13 mouse cellular contexts compared by ENCODE assay signal in genomic region chr11:30182716-30183411, GRCm38 (mm10).
DNase-seq lines count a peak whose midpoint lies in the region; ATAC-seq and TF ChIP-seq lines count a peak whose summit lies in the region.
"Had no signal": no experiment of that assay in that cellular context is flagged by ENCODE, and none has a peak within 500 bp of the region (broad histone marks: within the 10 kb centered on the region; RNA-seq: fewer than 3 reads in every experiment).

No protein-coding gene starts in this region.

- no peak for DNase-seq in heart, postnatal 0 days (ENCODE audit: low spot score)
- DNase-seq in heart, adult 8-10 months (ENCODE audit: low spot score), result no peak
- peak; percentile 72 for DNase-seq in ES-CJ7 (ENCODE audit: low read depth, low spot score)
- no peak for DNase-seq in gastrocnemius, postnatal 25 days
- no peak for DNase-seq in left cerebral cortex, adult 18-20 months (ENCODE audit: low spot score in 2 of 2)
- DNase-seq in midbrain, postnatal 0 days (ENCODE audit: low spot score), result no peak
- DNase-seq: cerebellum, adult 11-12 months; kidney, postnatal 4 days; lung, postnatal 4 days had no signal

- no peak overlapping the region for H3K9ac ChIP-seq in heart, postnatal 0 days (replicated peaks; ENCODE audit: low read depth, low read length)
- no peak overlapping the region for H3K9ac ChIP-seq in intestine, postnatal 0 days (ENCODE audit: low read depth, low read length)
- no peak overlapping the region for H3K9ac ChIP-seq in stomach, embryonic 14.5 days (replicated peaks; ENCODE audit: low read depth, low read length)
- H3K9ac ChIP-seq in midbrain, postnatal 0 days (replicated peaks; ENCODE audit: low read length, poor library complexity, severe bottlenecking), result no peak overlapping the region
- H3K9ac ChIP-seq: heart, embryonic 15.5 days had no signal

- no peaks in the 10 kb centered on the region for H3K9me3 ChIP-seq in heart, postnatal 0 days (replicated peaks; ENCODE audit: control insufficient read depth, low read length)
- no peaks in the 10 kb centered on the region for H3K9me3 ChIP-seq in intestine, postnatal 0 days (ENCODE audit: control insufficient read depth)
- H3K9me3 ChIP-seq in stomach, embryonic 14.5 days (ENCODE audit: control insufficient read depth, low read depth, low read length), result no peaks in the 10 kb centered on the region
- no peaks in the 10 kb centered on the region for H3K9me3 ChIP-seq in midbrain, postnatal 0 days (ENCODE audit: low read length)
- H3K9me3 ChIP-seq: forebrain, embryonic 10.5 days; heart, embryonic 15.5 days had no signal

- H3K27ac ChIP-seq in heart, postnatal 0 days (ENCODE audit: low read depth), result peak overlapping the region; percentile 36; the same call in 1 of the 2 replicates
- 0 out of 2 replicates have a peak overlapping the region, but pooled peaks have one; percentile 3 for H3K27ac ChIP-seq in intestine, postnatal 0 days (ENCODE audit: low read depth, low read length)
- H3K27ac ChIP-seq in stomach, embryonic 14.5 days (ENCODE audit: low read length), result peak overlapping the region; percentile 21; the same call in 1 of the 2 replicates
- no peak overlapping the region for H3K27ac ChIP-seq in midbrain, postnatal 0 days (ENCODE audit: low read depth, low read length)
- H3K27ac ChIP-seq: forebrain, embryonic 10.5 days had no signal

- ATAC-seq in heart, postnatal 0 days (ENCODE audit: insufficient read depth, low read depth), result no peak
- peak; percentile 71 for ATAC-seq in intestine, postnatal 0 days
- ATAC-seq in stomach, embryonic 14.5 days (ENCODE audit: insufficient number of reproducible peaks, insufficient read depth, low FRiP score, low read depth), result 0 out of 2 replicates have a peak, but pooled peaks have one; percentile 12
- ATAC-seq in midbrain, postnatal 0 days (ENCODE audit: low FRiP score), result no peak

- H3K36me3 ChIP-seq in heart, postnatal 0 days (replicated peaks; ENCODE audit: control insufficient read depth, insufficient read depth, low read length), result peaks cover 49% of the 10 kb centered on the region
- no peaks in the 10 kb centered on the region for H3K36me3 ChIP-seq in intestine, postnatal 0 days (ENCODE audit: control insufficient read depth, insufficient read depth)
- peaks cover 4% of the 10 kb centered on the region; the same call in 1 of the 2 replicates for H3K36me3 ChIP-seq in stomach, embryonic 14.5 days (ENCODE audit: control insufficient read depth, insufficient read depth, low read length)
- H3K36me3 ChIP-seq in midbrain, postnatal 0 days (ENCODE audit: insufficient read depth, low read length), result peaks cover 4% of the 10 kb centered on the region; the same call in 1 of the 2 replicates
- H3K36me3 ChIP-seq: forebrain, embryonic 10.5 days had no signal

- H3K4me3 ChIP-seq in heart, postnatal 0 days (ENCODE audit: low read depth, low read length), result no peak overlapping the region
- no peak overlapping the region for H3K4me3 ChIP-seq in intestine, postnatal 0 days (ENCODE audit: low read depth, low read length)
- no peak overlapping the region for H3K4me3 ChIP-seq in stomach, embryonic 14.5 days (ENCODE audit: low read depth, low read length)
- no peak overlapping the region for H3K4me3 ChIP-seq in midbrain, postnatal 0 days (ENCODE audit: low read depth, low read length)
- H3K4me3 ChIP-seq: forebrain, embryonic 10.5 days; heart, embryonic 15.5 days had no signal

- no peaks in the 10 kb centered on the region for H3K27me3 ChIP-seq in heart, postnatal 0 days (ENCODE audit: control insufficient read depth, insufficient read depth, low read length)
- no peaks in the 10 kb centered on the region for H3K27me3 ChIP-seq in intestine, postnatal 0 days (replicated peaks; ENCODE audit: control insufficient read depth, insufficient read depth, low read length)
- H3K27me3 ChIP-seq in stomach, embryonic 14.5 days (ENCODE audit: control insufficient read depth, insufficient read depth, low read length), result no peaks in the 10 kb centered on the region
- no peaks in the 10 kb centered on the region for H3K27me3 ChIP-seq in midbrain, postnatal 0 days (ENCODE audit: insufficient read depth, low read length)
- H3K27me3 ChIP-seq: heart, embryonic 15.5 days had no signal

- no peak for TF ChIP-seq EP300 in heart, postnatal 0 days (IDR thresholded peaks at IDR 0.05; ENCODE audit: low read depth)

- peaks cover 17% of the 10 kb centered on the region for H3K4me1 ChIP-seq in heart, postnatal 0 days (ENCODE audit: control insufficient read depth, insufficient read depth)
- H3K4me1 ChIP-seq in intestine, postnatal 0 days (replicated peaks; ENCODE audit: control insufficient read depth, insufficient read depth, low read length), result peaks cover 4% of the 10 kb centered on the region; the same call in 1 of the 2 replicates
- no peaks in the 10 kb centered on the region; the same call in 1 of the 2 replicates for H3K4me1 ChIP-seq in stomach, embryonic 14.5 days (ENCODE audit: control insufficient read depth, insufficient read depth, low read length)
- peaks cover 4% of the 10 kb centered on the region; the same call in 1 of the 2 replicates for H3K4me1 ChIP-seq in midbrain, postnatal 0 days (ENCODE audit: insufficient read depth, low read length)

- H3K4me2 ChIP-seq in heart, postnatal 0 days (ENCODE audit: low read depth, low read length), result no peak overlapping the region
- no peak overlapping the region for H3K4me2 ChIP-seq in intestine, postnatal 0 days (replicated peaks; ENCODE audit: low read depth)
- H3K4me2 ChIP-seq in stomach, embryonic 14.5 days (replicated peaks; ENCODE audit: low read depth, low read length), result no peak overlapping the region
- no peak overlapping the region for H3K4me2 ChIP-seq in midbrain, postnatal 0 days (ENCODE audit: low read depth, low read length, poor library complexity, severe bottlenecking)
- H3K4me2 ChIP-seq: heart, embryonic 15.5 days had no signal

- 73% methylated on average over 8 of the region's 8 CpGs for WGBS in heart, postnatal 0 days
- 35% methylated on average over 8 of the region's 8 CpGs for WGBS in intestine, postnatal 0 days
- WGBS in stomach, embryonic 14.5 days, result 74% methylated on average over 8 of the region's 8 CpGs
- 89% methylated on average over 8 of the region's 8 CpGs for WGBS in midbrain, postnatal 0 days

- no peak for TF ChIP-seq CTCF in heart, postnatal 0 days (IDR thresholded peaks at IDR 0.05; ENCODE audit: low read depth)
- no peak for TF ChIP-seq CTCF in intestine, postnatal 0 days (IDR thresholded peaks at IDR 0.05; ENCODE audit: low read depth)
- no peak for TF ChIP-seq CTCF in midbrain, postnatal 0 days (IDR thresholded peaks at IDR 0.05)

Comparison
In these comparisons a context has a peak if more than half of its experiments do, and no peak if none do; other contexts are left out.
1. ATAC-seq: peak in intestine, postnatal 0 days (single experiment) and stomach, embryonic 14.5 days (single experiment); none in heart, postnatal 0 days (single experiment) and midbrain, postnatal 0 days (single experiment).